Mouse (Mus musculus): ENCODE measurements around the gene Aacs. TPM values are rescaled to one million over a fixed set of nuclear protein-coding genes. Genes with fewer than 3 reads are reported as not detected.

Aacs gene
- total and polyA plus RNA-seq, 2 experiments from 2014 or later, result 4.8 to 13.9 TPM

DNA sequence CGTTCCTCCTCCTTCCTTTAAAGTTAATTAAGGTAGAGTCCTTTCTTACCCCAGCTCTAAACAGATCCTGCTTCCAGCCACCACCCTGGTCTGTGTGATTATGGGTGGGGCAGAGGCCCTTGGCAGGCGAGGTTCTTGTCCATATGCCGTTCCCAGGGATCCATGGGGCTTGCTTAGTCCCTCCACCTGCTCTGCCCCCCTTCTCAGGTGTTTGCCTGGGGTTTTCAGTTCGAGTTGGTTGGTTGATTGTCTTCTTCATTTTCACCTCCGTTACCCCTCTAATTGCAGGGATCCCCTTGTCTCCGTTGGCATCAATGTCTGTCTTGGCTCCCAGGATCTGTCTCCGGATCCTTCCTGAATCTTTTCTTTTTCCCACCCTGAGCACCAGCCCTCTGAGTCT lies 1.2 kb downstream of the Aacs start:
- peak overlapping the region; percentile 62; the same call in 1 of the 2 replicates for H3K4me3 ChIP-seq (ENCODE audit: low read depth, low read length)

DNA sequence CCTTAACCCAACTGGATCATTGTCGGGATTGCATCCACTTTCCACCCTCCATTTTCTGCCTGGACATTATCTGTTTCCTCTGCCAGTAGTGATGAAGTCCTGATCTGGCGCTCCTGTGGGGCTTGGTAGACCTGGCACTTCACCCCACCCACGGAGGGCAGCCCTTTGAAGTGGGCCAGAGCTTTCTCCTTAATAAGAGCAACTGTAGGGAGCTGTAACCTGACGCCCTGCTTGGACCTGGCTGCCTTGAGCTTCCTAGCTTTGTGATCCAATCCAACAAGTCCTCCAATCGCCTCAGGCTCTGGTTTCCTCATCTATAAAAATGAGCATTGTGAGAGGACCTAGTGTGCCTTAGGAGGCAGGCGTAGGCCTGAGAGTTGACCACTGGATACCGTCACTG lies 1.9 kb downstream of the Aacs start:
- no peak overlapping the region for H3K27ac ChIP-seq (ENCODE audit: low read depth)
- no peak overlapping the region for H3K4me2 ChIP-seq (ENCODE audit: low read depth, low read length)
- no peak overlapping the region for H3K9ac ChIP-seq (replicated peaks; ENCODE audit: low read depth, low read length)
- TF ChIP-seq CTCF (IDR thresholded peaks at IDR 0.05; ENCODE audit: low read depth), result no peak
- TF ChIP-seq EP300 (IDR thresholded peaks at IDR 0.05; ENCODE audit: low read depth), result no peak
- H3K36me3 ChIP-seq (replicated peaks; ENCODE audit: control insufficient read depth, insufficient read depth, low read length), result 0 out of 2 replicates have a peak, but pooled peaks cover under 1% of the 10 kb centered on the region
- DNase-seq (ENCODE audit: low spot score) (no peak), ATAC-seq (ENCODE audit: insufficient read depth, low read depth) (no peak)
- H3K9me3 ChIP-seq (replicated peaks; ENCODE audit: control insufficient read depth, low read length), result no peaks in the 10 kb centered on the region
- no peaks in the 10 kb centered on the region for H3K27me3 ChIP-seq (ENCODE audit: control insufficient read depth, insufficient read depth, low read length)
- peaks cover 5% of the 10 kb centered on the region; the same call in 1 of the 2 replicates for H3K4me1 ChIP-seq (ENCODE audit: control insufficient read depth, insufficient read depth)
- WGBS, result 72% methylated on average over 7 of the region's 7 CpGs
- H3K4me3 ChIP-seq (ENCODE audit: low read depth, low read length), result no peak overlapping the region

More for the DNA sequence above, 1.2 kb downstream of the Aacs start:
- ATAC-seq (ENCODE audit: insufficient read depth, low read depth) (no peak), DNase-seq (ENCODE audit: low spot score) (no peak)
- Histone ChIP-seq H3K27me3 (ENCODE audit: control insufficient read depth, insufficient read depth, low read length) (no peaks in the 10 kb centered on the region), H3K4me1 (ENCODE audit: control insufficient read depth, insufficient read depth) (peaks cover 5% of the 10 kb centered on the region; the same call in 1 of the 2 replicates), H3K27ac (ENCODE audit: low read depth) (no peak overlapping the region), H3K4me2 (ENCODE audit: low read depth, low read length) (peak overlapping the region; percentile 87), H3K9ac (replicated peaks; ENCODE audit: low read depth, low read length) (no peak overlapping the region), H3K9me3 (replicated peaks; ENCODE audit: control insufficient read depth, low read length) (no peaks in the 10 kb centered on the region), H3K36me3 (replicated peaks; ENCODE audit: control insufficient read depth, insufficient read depth, low read length) (no peaks in the 10 kb centered on the region)
- no peak for TF ChIP-seq EP300 (IDR thresholded peaks at IDR 0.05; ENCODE audit: low read depth)
- TF ChIP-seq CTCF (IDR thresholded peaks at IDR 0.05; ENCODE audit: low read depth), result no peak
- 67% methylated on average over 7 of the region's 7 CpGs for WGBS

DNA sequence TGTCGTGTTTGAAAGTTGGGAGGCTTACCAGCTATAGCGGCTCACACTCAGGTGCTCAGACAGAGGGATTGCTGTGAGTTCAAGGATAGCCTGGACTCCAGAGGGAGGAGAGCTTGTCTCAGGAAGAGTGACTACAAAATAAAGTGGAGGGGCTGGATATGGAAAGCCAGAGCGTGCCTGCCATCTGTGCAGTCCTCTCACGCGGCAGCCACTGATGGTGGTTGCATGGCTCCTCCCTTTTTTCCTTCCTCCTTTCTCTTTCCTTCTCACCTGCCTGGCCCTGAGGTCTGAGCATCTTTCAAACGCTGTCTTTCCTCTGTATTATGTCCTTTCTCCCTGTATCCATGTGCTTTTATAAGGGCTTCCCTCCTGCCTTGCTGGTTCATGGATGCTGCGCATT lies 2.4 kb downstream of the Aacs start:
- ATAC-seq (ENCODE audit: insufficient read depth, low read depth) (no peak), DNase-seq (ENCODE audit: low spot score) (no peak)
- Histone ChIP-seq H3K4me2 (ENCODE audit: low read depth, low read length) (no peak overlapping the region), H3K27ac (ENCODE audit: low read depth) (no peak overlapping the region), H3K4me3 (ENCODE audit: low read depth, low read length) (no peak overlapping the region), H3K9ac (replicated peaks; ENCODE audit: low read depth, low read length) (no peak overlapping the region), H3K27me3 (ENCODE audit: control insufficient read depth, insufficient read depth, low read length) (no peaks in the 10 kb centered on the region), H3K36me3 (replicated peaks; ENCODE audit: control insufficient read depth, insufficient read depth, low read length) (0 out of 2 replicates have a peak, but pooled peaks cover 5% of the 10 kb centered on the region), H3K4me1 (ENCODE audit: control insufficient read depth, insufficient read depth) (peaks cover 5% of the 10 kb centered on the region; the same call in 1 of the 2 replicates), H3K9me3 (replicated peaks; ENCODE audit: control insufficient read depth, low read length) (no peaks in the 10 kb centered on the region)
- TF ChIP-seq EP300 (IDR thresholded peaks at IDR 0.05; ENCODE audit: low read depth) (no peak), CTCF (IDR thresholded peaks at IDR 0.05; ENCODE audit: low read depth) (no peak)
- 79% methylated on average over 7 of the region's 7 CpGs for WGBS

DNA sequence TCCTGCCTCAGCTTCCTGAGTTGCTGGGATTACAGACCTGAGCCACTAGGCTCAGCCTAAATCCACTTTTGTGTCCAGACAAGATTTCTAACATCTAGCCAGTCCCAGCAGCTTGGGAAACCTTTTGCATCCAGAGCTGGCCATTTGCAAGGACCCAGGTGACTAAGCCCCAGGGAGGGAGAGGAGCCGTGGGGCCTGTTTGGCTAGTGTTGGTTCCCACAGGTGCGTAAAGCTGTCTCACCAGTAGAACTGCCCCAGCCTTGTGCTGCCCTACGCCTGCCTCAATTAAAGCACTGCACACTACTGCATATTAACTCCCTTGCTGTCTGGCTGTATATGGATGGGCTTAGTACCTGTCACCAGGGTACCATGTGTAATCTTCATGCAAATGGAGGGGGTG lies 3.8 kb downstream of the Aacs start:
- H3K4me2 ChIP-seq (ENCODE audit: low read depth, low read length), result no peak overlapping the region
- no peak for ATAC-seq (ENCODE audit: insufficient read depth, low read depth)
- no peak overlapping the region for H3K9ac ChIP-seq (replicated peaks; ENCODE audit: low read depth, low read length)
- no peaks in the 10 kb centered on the region for H3K27me3 ChIP-seq (ENCODE audit: control insufficient read depth, insufficient read depth, low read length)
- no peak overlapping the region for H3K4me3 ChIP-seq (ENCODE audit: low read depth, low read length)
- peaks cover 5% of the 10 kb centered on the region; the same call in 1 of the 2 replicates for H3K4me1 ChIP-seq (ENCODE audit: control insufficient read depth, insufficient read depth)
- no peaks in the 10 kb centered on the region for H3K9me3 ChIP-seq (replicated peaks; ENCODE audit: control insufficient read depth, low read length)
- WGBS, result 92% methylated on average over 3 of the region's 3 CpGs
- H3K27ac ChIP-seq (ENCODE audit: low read depth), result no peak overlapping the region
- no peak for TF ChIP-seq CTCF (IDR thresholded peaks at IDR 0.05; ENCODE audit: low read depth)
- TF ChIP-seq EP300 (IDR thresholded peaks at IDR 0.05; ENCODE audit: low read depth), result no peak
- H3K36me3 ChIP-seq (replicated peaks; ENCODE audit: control insufficient read depth, insufficient read depth, low read length), result 0 out of 2 replicates have a peak, but pooled peaks cover 9% of the 10 kb centered on the region
- no peak for DNase-seq (ENCODE audit: low spot score)

DNA sequence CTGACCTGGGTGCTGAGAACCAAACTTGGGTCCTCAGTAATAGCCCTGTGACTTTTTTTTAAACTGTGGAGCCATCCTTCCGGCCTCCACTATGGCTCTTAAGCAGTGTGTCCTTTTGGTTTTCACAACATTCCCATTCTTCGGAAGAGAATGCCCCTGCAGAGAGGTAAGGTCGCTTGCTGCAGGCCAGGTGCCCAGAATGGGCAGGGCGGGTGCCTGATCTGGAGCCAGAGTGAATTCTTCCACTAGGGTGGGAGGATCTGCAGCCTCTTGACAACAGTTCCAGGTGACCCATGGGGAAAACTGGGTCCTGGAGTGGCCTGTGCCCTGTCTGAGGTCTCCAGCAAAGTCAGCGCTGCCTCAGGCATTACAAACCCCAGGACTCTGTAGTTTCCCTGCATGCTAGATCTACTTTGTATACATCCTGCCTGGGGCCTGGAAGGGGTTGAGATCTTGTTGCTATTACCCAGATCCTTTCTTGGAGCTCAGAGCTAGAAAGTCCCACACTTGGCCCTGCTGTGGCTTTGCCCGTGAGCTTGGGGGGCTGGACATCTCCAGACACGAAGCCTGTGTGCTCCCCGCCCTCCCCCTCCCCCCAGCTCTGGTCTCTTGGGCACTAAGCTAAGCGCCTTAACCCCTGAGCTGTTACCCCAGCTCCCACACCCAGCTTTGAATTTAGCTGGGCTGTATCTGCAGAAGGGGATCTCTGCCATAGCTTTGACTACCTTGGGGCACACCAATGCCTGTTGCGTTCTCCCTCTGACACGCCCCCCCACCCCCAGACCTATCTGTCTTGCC lies 5.0 kb downstream of the Aacs start:
- Histone ChIP-seq H3K9ac (replicated peaks; ENCODE audit: low read depth, low read length) (no peak overlapping the region), H3K4me2 (ENCODE audit: low read depth, low read length) (no peak overlapping the region), H3K36me3 (replicated peaks; ENCODE audit: control insufficient read depth, insufficient read depth, low read length) (peaks cover 9% of the 10 kb centered on the region; the same call in 1 of the 2 replicates), H3K4me3 (ENCODE audit: low read depth, low read length) (no peak overlapping the region), H3K4me1 (ENCODE audit: control insufficient read depth, insufficient read depth) (peaks cover 5% of the 10 kb centered on the region; the same call in 1 of the 2 replicates), H3K27ac (ENCODE audit: low read depth) (no peak overlapping the region), H3K27me3 (ENCODE audit: control insufficient read depth, insufficient read depth, low read length) (no peaks in the 10 kb centered on the region), H3K9me3 (replicated peaks; ENCODE audit: control insufficient read depth, low read length) (no peaks in the 10 kb centered on the region)
- TF ChIP-seq CTCF (IDR thresholded peaks at IDR 0.05; ENCODE audit: low read depth) (no peak), EP300 (IDR thresholded peaks at IDR 0.05; ENCODE audit: low read depth) (no peak)
- ATAC-seq (ENCODE audit: insufficient read depth, low read depth), result no peak
- 79% methylated on average over 11 of the region's 11 CpGs for WGBS
- DNase-seq (ENCODE audit: low spot score), result no peak

Data from heart, postnatal 0 days (tissue).